Mouse (Mus musculus) limb, embryonic 11.5 days (tissue): ENCODE measurements at regions not wholly inside any gene's neighbourhood (a gene's known extent, or its start where the extent isn't known, plus 50 kb on each side); places are given as distances from the start of the nearest gene placed in this dataset.

Experiments
- ATAC-seq: fragments of 200-750 bp; cut with Nextera tagmentation; 2 replicates; pipeline ENCODE4 v1.8.0; 2017; ENCODE audit warnings: low read depth; ENCODE audit not compliant: insufficient number of reproducible peaks, low FRiP score, low TSS enrichment
- DNase-seq: peaks from one replicate; pipeline ENCODE4 v3.0.0-alpha.2; 2015; ENCODE audit warnings: low spot score
- H3K27ac ChIP-seq: fragments of 300-500 bp; sonication (generic); replicated peaks from 2 replicates; pipeline ENCODE4 v1.5.1; 2014; ENCODE audit warnings: low read depth, mild to moderate bottlenecking, low read length
- H3K27me3 ChIP-seq: fragments of 300-500 bp; sonication (generic); 2 replicates; pipeline ENCODE4 v1.6.1; 2014; ENCODE audit warnings: mild to moderate bottlenecking, low read length, mixed read lengths; ENCODE audit not compliant: control insufficient read depth, insufficient read depth
- H3K36me3 ChIP-seq: fragments of 300-500 bp; sonication (generic); 2 replicates; pipeline ENCODE4 v1.6.1; 2014; ENCODE audit warnings: mild to moderate bottlenecking, low read length, moderate library complexity, mixed read lengths; ENCODE audit not compliant: control insufficient read depth, insufficient read depth
- H3K4me1 ChIP-seq: fragments of 300-500 bp; sonication (generic); 2 replicates; pipeline ENCODE4 v1.6.1; 2014; ENCODE audit warnings: low read length, mixed read lengths; ENCODE audit not compliant: control insufficient read depth, insufficient read depth
- H3K4me2 ChIP-seq: fragments of 300-500 bp; sonication (generic); 2 replicates; pipeline ENCODE4 v1.6.1; 2014; ENCODE audit warnings: low read depth, mild to moderate bottlenecking, moderate library complexity; ENCODE audit not compliant: severe bottlenecking
- H3K4me3 ChIP-seq: fragments of 300-500 bp; sonication (generic); 2 replicates; pipeline ENCODE4 v1.5.1; 2014; ENCODE audit warnings: low read depth, low read length
- H3K9ac ChIP-seq: fragments of 300-500 bp; sonication (generic); 2 replicates; pipeline ENCODE4 v1.6.1; 2014; ENCODE audit warnings: mild to moderate bottlenecking, low read length
- H3K9me3 ChIP-seq: fragments of 300-500 bp; sonication (generic); 2 replicates; pipeline ENCODE4 v1.6.1; 2016; ENCODE audit warnings: low read length; ENCODE audit not compliant: control insufficient read depth
- WGBS: fragments of 180-500 bp; shearing (Covaris S2); extraction: QIAGEN DNeasy Blood & Tissue Kit; methylation state at CpG from one replicate; pipeline ENCODE4 v1.1.7; 2014; 5-methylcytosine and 5-hydroxymethylcytosine counted together

- no peak for DNase-seq
- no peak overlapping the region for H3K9ac ChIP-seq
- H3K4me1 ChIP-seq: no peaks in the 10 kb centered on the region
- no peak overlapping the region for H3K4me2 ChIP-seq
- no peak overlapping the region for H3K27ac ChIP-seq
- no peak overlapping the region for H3K4me3 ChIP-seq
- ATAC-seq: no peak
- H3K9me3 ChIP-seq: no peaks in the 10 kb centered on the region
- WGBS: 90% methylated on average over 1 of the region's 1 CpGs
- H3K27me3 ChIP-seq: no peaks in the 10 kb centered on the region
- H3K36me3 ChIP-seq: no peaks in the 10 kb centered on the region
These were observed 78.4 kb upstream of the Prmt6 start for GRCm38 (mm10) chr3:110329175-110329574.

- Histone ChIP-seq H3K36me3 (no peaks in the 10 kb centered on the region), H3K4me2 (no peak overlapping the region), H3K9me3 (no peaks in the 10 kb centered on the region), H3K27me3 (no peaks in the 10 kb centered on the region), H3K27ac (no peak overlapping the region), H3K4me1 (no peaks in the 10 kb centered on the region), H3K4me3 (no peak overlapping the region), H3K9ac (no peak overlapping the region)
- DNase-seq (no peak), ATAC-seq (no peak)
- WGBS: 90% methylated on average over 1 of the region's 1 CpGs
These were observed 59.5 kb upstream of the Prmt6 start for GRCm38 (mm10) chr3:110310270-110310669.

GRCm38 (mm10) chr3:110303166-110303565, 52.4 kb upstream of the Prmt6 start:
- DNase-seq (no peak), ATAC-seq (no peak)
- Histone ChIP-seq H3K36me3 (no peaks in the 10 kb centered on the region), H3K9me3 (no peaks in the 10 kb centered on the region), H3K27me3 (no peaks in the 10 kb centered on the region), H3K4me1 (no peaks in the 10 kb centered on the region), H3K4me2 (no peak overlapping the region), H3K4me3 (no peak overlapping the region), H3K9ac (no peak overlapping the region), H3K27ac (no peak overlapping the region)
- 83% methylated on average over 2 of the region's 2 CpGs for WGBS
